Mouse (Mus musculus) liver, embryonic 12.5 days (tissue): ENCODE data around the gene Herc2. TPM values are rescaled to one million over a fixed set of nuclear protein-coding genes. Genes with fewer than 3 reads are reported as not detected.

Experiments
- ATAC-seq: fragments of 200-750 bp; cut with Nextera tagmentation; 2 replicates; pipeline ENCODE4 v1.8.0; 2017; ENCODE audit warnings: moderate number of reproducible peaks, mild to moderate bottlenecking, moderate library complexity
- H3K27ac ChIP-seq: fragments of 300-500 bp; sonication (generic); 2 replicates; pipeline ENCODE4 v1.5.1; 2016; ENCODE audit warnings: mild to moderate bottlenecking
- H3K27me3 ChIP-seq: fragments of 300-500 bp; sonication (generic); replicated peaks from 2 replicates; pipeline ENCODE4 v1.6.1; 2016; ENCODE audit warnings: mild to moderate bottlenecking, moderate library complexity
- H3K36me3 ChIP-seq: fragments of 300-500 bp; sonication (generic); 2 replicates; pipeline ENCODE4 v1.6.1; 2016; ENCODE audit warnings: mild to moderate bottlenecking, moderate library complexity
- H3K4me1 ChIP-seq: fragments of 300-500 bp; sonication (generic); 2 replicates; pipeline ENCODE4 v1.6.1; 2016
- H3K4me2 ChIP-seq: fragments of 300-500 bp; sonication (generic); 2 replicates; pipeline ENCODE4 v1.6.1; 2016; ENCODE audit warnings: mild to moderate bottlenecking, moderate library complexity
- H3K4me3 ChIP-seq: fragments of 300-500 bp; sonication (generic); 2 replicates; pipeline ENCODE4 v1.5.1; 2016; ENCODE audit warnings: mild to moderate bottlenecking, moderate library complexity
- H3K9ac ChIP-seq: fragments of 300-500 bp; sonication (generic); 2 replicates; pipeline ENCODE4 v1.6.1; 2016; ENCODE audit warnings: mild to moderate bottlenecking, moderate library complexity
- H3K9me3 ChIP-seq: fragments of 300-500 bp; sonication (generic); replicated peaks from 2 replicates; pipeline ENCODE4 v1.6.1; 2016; ENCODE audit warnings: mild to moderate bottlenecking, moderate library complexity
- WGBS: fragments of 180-500 bp; shearing (Covaris S2); methylation state at CpG from one replicate; pipeline ENCODE4 v1.1.7; 2016; ENCODE audit not compliant: insufficient replicate concordance; 5-methylcytosine and 5-hydroxymethylcytosine counted together
- polyA plus RNA-seq: library from polyadenylated mRNA; unstranded; fragments of >200 nt; fragmentation: Nextera tagmentation; extraction: Ambion mirVana; gene quantifications from 2 replicates; pipeline ENCODE4 v1.2.1, GENCODE M21; 2016

Gene Herc2
- polyA plus RNA-seq, 1 experiment from 2014 or later, result 16.8 TPM

DNA sequence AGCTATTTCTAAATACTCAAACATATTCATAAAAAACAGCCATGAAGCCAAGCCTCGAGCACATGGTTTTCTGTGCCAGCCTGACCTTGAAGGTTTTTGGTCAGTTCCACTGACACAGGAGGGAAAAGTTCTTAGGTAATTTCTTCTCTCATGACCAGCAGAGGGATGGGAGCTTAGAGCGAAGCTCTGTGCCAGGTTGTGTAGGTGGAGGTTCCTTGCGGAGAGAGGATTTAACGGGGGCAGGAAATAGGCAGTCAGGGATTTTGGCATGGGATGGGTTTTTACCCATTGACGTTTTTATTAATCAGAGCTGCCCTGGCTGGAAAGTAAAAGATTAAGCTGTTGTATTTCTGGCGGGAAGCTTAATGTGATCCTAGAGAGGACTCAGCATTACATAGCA lies 170.8 kb downstream of the Herc2 start:
- Histone ChIP-seq H3K4me3 (no peak overlapping the region), H3K27me3 (no peaks in the 10 kb centered on the region), H3K4me1 (no peaks in the 10 kb centered on the region), H3K27ac (no peak overlapping the region), H3K4me2 (no peak overlapping the region), H3K9ac (no peak overlapping the region), H3K9me3 (no peaks in the 10 kb centered on the region), H3K36me3 (peaks cover 92% of the 10 kb centered on the region)
- no peak for ATAC-seq
- 83% methylated on average over 6 of the region's 6 CpGs for WGBS

DNA sequence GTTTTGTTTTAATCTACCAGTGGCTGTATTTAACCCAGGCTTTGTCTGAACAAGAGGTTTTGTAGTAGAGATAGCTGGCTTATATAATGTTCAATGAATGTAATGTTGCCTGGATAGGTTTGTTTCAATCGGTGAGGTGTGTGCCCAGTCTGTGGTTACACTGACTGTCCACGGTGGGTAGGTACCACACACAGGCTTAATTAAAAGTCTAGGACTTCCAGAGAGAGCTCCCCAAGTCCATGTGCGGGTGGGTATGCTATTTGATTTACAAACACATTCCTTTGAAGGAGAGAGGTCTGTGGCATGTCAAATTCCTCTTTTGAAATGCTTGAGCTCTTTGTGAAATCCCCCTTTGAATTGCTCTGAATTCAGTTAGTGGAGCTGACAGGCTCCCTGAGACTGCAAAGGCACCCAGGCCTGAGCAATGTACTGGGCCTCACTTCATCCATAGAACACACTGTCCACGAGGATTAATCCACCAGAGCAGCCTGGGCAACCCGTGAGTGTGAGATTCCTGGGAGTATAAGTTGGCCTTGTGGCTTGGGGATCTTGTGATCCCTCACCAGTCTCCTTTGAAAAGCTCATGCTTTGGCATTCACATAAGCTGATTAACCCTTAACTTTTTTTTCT lies 185.9 kb downstream of the Herc2 start:
- Histone ChIP-seq H3K27ac (no peak overlapping the region), H3K4me1 (no peaks in the 10 kb centered on the region), H3K4me2 (no peak overlapping the region), H3K9me3 (no peaks in the 10 kb centered on the region), H3K36me3 (peaks cover 17% of the 10 kb centered on the region), H3K4me3 (no peak overlapping the region), H3K9ac (no peak overlapping the region), H3K27me3 (no peaks in the 10 kb centered on the region)
- 62% methylated on average over 5 of the region's 5 CpGs for whole genome bisulfite sequencing
- no peak for ATAC-seq

DNA sequence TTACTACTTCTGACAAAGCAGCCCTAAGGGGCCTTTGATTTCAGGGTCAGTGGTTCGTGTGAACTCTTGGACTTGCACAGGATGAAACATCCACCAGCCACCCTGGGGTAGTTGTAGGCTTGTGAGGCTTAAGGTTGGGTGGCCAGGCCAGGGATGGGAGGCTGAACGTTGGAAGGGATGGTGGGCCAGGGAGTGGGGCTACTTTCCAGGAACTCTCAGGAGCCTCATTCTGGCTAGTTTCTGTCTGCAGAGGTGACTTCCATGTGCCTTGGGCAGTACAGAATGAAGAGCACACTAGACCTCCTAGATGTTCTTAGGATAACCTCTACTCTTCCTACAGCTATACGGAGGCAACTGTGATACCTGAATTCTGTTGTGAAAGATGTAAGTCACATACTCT lies 186.6 kb downstream of the Herc2 start:
- no peaks in the 10 kb centered on the region for H3K9me3 ChIP-seq
- whole genome bisulfite sequencing, result 56% methylated on average over 3 of the region's 3 CpGs
- H3K27me3 ChIP-seq, result no peaks in the 10 kb centered on the region
- H3K9ac ChIP-seq, result no peak overlapping the region
- ATAC-seq, result no peak
- H3K4me3 ChIP-seq, result no peak overlapping the region
- H3K27ac ChIP-seq, result no peak overlapping the region
- H3K36me3 ChIP-seq, result peaks cover 11% of the 10 kb centered on the region
- H3K4me1 ChIP-seq, result no peaks in the 10 kb centered on the region
- no peak overlapping the region for H3K4me2 ChIP-seq

DNA sequence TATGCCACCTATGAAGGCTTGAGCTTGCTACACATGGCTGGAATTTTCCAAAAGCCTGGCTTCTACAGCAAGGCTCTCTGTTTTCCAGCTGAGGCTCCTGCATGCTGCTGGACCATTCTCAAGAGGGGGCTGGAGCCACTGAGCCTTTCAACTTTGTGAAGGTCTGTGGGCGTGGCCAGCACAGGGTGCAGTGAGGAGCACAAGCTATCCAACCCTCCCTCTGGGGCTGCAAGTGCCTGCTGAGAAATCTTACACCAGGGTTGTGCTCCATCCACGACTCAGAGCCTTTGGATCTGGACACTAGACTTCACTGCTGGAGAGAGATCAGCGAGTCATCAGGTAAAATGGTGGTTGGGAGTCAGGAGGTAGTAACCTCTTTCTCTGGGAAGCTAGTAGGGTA lies 189.5 kb downstream of the Herc2 start, which contains the start of gene Oca2:
TSS of gene Oca2 (plus strand) at position 218 of the 400 bp plus-strand sequence.
- Histone ChIP-seq H3K9ac (no peak within 1 kb of the TSS), H3K4me1 (no peaks in the 10 kb centered on the region), H3K4me2 (no peak within 1 kb of the TSS), H3K4me3 (no peak within 1 kb of the TSS), H3K27me3 (no peaks in the 10 kb centered on the region), H3K9me3 (no peaks in the 10 kb centered on the region), H3K36me3 (no peaks in the 10 kb centered on the region), H3K27ac (no peak within 1 kb of the TSS)
- ATAC-seq, result no peak
- 39% methylated on average over 3 of the region's 3 CpGs for WGBS

DNA sequence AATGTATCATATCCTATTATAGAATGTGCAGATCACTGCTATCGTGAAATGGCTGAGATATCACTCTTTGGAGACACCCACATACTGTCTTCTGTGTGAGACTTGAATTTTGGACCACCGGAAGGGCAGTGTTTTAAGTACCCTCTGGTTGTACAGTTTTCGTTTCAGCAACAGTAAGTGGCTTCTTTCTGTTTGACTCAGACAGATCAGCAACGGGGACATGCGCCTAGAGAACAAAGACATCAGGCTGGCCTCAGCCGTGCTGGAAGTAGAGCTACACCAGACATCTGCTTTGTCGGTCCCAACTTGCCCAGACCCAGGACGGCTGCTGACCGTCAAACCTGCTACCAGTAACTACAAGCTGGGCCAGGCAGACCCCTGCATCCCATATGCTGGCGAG lies 204.6 kb downstream of the Herc2 start:
- H3K4me3 ChIP-seq, result no peak overlapping the region
- no peak for ATAC-seq

DNA sequence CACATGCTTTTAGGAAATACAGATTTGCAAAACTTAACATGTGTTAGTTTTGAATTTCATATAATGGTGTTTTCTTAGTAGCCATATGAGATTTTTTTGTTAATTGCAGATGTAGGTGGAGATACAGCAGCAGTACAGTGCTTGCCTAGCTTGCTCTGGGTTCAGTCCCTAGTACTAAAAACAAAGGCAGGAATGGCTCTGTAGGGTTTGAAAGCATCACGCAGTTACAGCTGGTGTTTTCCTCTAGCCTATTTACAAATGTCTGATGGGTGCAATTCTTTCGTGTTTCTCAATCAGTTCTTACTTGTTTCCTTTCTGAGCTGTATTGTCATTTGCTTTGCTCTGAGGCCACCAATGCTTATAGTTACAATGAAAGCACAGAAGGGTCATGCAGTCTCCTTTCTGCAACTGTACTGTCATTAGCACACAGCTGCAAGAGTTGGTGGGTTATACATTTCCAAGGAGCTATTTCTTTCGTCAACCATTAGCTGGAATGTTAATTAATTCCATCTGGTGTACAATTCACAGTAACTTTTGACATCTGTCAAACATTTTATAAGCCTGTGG lies 208.0 kb downstream of the Herc2 start:
- H3K9ac ChIP-seq, result no peak overlapping the region
- WGBS, result 61% methylated on average over 3 of the region's 3 CpGs

More for the DNA sequence above, 204.6 kb downstream of the Herc2 start:
- Histone ChIP-seq H3K27me3 (no peaks in the 10 kb centered on the region), H3K4me1 (no peaks in the 10 kb centered on the region), H3K27ac (no peak overlapping the region), H3K9ac (no peak overlapping the region), H3K36me3 (no peaks in the 10 kb centered on the region), H3K4me2 (no peak overlapping the region), H3K9me3 (no peaks in the 10 kb centered on the region)
- WGBS, result 69% methylated on average over 10 of the region's 10 CpGs

DNA sequence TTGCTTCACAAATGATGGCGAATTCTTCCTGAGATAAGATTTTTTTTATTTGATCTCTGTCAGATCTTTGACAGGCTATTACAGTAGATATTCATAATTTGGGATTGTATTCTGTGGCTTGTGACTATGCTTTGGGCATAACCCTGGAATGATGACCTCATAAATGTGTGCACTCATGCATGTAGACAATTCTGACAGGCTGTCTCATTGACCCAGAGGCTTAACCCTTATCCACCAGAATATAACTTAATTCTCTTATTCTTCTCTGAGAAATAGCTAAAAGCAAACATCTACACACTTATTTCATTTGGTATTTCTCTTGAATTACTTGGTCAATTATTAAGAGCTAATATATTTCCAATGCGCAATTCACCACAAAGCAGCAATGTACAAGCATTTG lies 227.5 kb downstream of the Herc2 start:
- WGBS, result 64% methylated on average over 2 of the region's 2 CpGs
- H3K9ac ChIP-seq, result no peak overlapping the region
- H3K4me2 ChIP-seq, result no peak overlapping the region
- H3K4me3 ChIP-seq, result no peak overlapping the region
- H3K4me1 ChIP-seq, result no peaks in the 10 kb centered on the region
- no peaks in the 10 kb centered on the region for H3K36me3 ChIP-seq
- no peaks in the 10 kb centered on the region for H3K27me3 ChIP-seq
- no peak for ATAC-seq
- H3K9me3 ChIP-seq, result no peaks in the 10 kb centered on the region
- H3K27ac ChIP-seq, result no peak overlapping the region

More for the DNA sequence above, 208.0 kb downstream of the Herc2 start:
- no peaks in the 10 kb centered on the region for H3K27me3 ChIP-seq
- H3K27ac ChIP-seq, result no peak overlapping the region
- no peaks in the 10 kb centered on the region for H3K9me3 ChIP-seq
- no peak overlapping the region for H3K4me3 ChIP-seq
- H3K4me2 ChIP-seq, result no peak overlapping the region
- H3K4me1 ChIP-seq, result no peaks in the 10 kb centered on the region
- no peaks in the 10 kb centered on the region for H3K36me3 ChIP-seq
- no peak for ATAC-seq

Other genes starting within 250 kb of the Herc2 start
- 29.6 and 30.1 TPM in 2 replicates for gene Cyfip1, start 208.5 kb upstream of the Herc2 start, polyA plus RNA-seq
- gene Nipa2, start 87.7 kb upstream of the Herc2 start, polyA plus RNA-seq, result 34.9 and 37.5 TPM in 2 replicates
- gene Nipa1, start 30.2 kb upstream of the Herc2 start, polyA plus RNA-seq, result 17.7 and 20.6 TPM in 2 replicates
- gene Oca2, start 189.6 kb downstream of the Herc2 start, polyA plus RNA-seq, result not detected in 2 replicates